Mouse (Mus musculus) C2C12 (cell line): Measurements from ENCODE around the gene Ahdc1.

Experiments used
- CEBPB ChIP-seq: IDR thresholded peaks from one replicate; pipeline ENCODE4 v1.6.1; 2011; ENCODE audit warnings: low read depth, mild to moderate bottlenecking, control low read depth, moderate library complexity
- CTCF ChIP-seq: IDR thresholded peaks from one replicate; pipeline ENCODE4 v1.5.1; 2011; ENCODE audit not compliant: control insufficient read depth, insufficient read depth, insufficient read length
- FOSL1 ChIP-seq: IDR thresholded peaks from one replicate; pipeline ENCODE4 v1.8.0; 2011; ENCODE audit warnings: mild to moderate bottlenecking, low read length; ENCODE audit not compliant: poor library complexity, insufficient read depth, severe bottlenecking
- MAX ChIP-seq: IDR thresholded peaks from one replicate; pipeline ENCODE4 v1.6.1; 2011; ENCODE audit warnings: mild to moderate bottlenecking, control low read depth
- MYOD1 ChIP-seq: IDR thresholded peaks from one replicate; pipeline ENCODE4 v1.6.1; 2011; ENCODE audit warnings: low read depth; ENCODE audit not compliant: control insufficient read depth, insufficient read length
- MYOG ChIP-seq: IDR thresholded peaks from one replicate; pipeline ENCODE4 v1.6.1; 2011; ENCODE audit not compliant: control insufficient read depth, insufficient read length; ENCODE audit errors: extremely low read depth
- USF1 ChIP-seq: IDR thresholded peaks from one replicate; pipeline ENCODE4 v1.6.1; 2011; ENCODE audit warnings: low read depth, mild to moderate bottlenecking, control low read depth, moderate library complexity

DNA sequence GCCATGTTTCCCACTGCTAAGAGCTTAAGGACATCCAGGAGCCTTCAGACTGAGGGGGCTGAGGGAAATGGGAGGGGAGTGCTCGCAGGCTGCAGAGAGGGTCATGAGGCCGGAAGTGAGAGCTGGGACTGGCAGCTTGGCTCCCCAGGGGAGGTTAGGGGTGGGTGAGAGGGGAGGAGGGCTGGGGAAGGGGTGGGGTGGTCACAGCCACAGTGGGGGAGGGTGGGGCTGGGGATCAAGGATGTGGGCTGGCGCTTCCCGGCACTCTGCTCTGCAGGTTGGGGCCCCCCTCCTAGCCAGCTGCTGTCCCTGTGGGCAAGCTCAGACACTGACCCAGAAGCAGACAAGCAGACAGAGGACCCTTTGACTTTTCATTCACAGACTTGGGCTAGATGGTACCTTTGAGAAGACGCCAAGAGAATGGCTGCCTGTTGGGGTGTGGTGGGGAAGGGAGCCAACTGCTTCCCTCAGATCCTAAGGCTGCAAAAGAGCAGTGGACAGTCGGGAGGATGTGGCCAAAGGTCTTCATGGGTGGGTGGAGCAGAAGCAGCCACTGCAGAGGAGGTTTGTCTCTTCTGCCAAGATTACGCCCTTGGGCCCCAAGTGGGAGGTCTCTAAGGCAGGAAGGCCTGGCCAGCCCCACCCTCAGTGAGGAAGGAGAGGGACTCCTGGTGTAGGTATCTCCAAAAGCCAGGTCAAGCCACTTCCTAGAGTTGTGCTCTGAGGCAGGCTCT, 46.5 kb downstream of the Ahdc1 start:
- TF ChIP-seq MYOG (no peak), CTCF (no peak), MYOD1 (no peak), MAX (no peak), USF1 (peak; percentile 50), FOSL1 (no peak), CEBPB (no peak)
